Mouse (Mus musculus) lung, embryonic 14.5 days (tissue): ENCODE data around the gene Zmynd8. TPM values are rescaled to one million over a fixed set of nuclear protein-coding genes. Genes with fewer than 3 reads are reported as not detected.

Experiments used
- ATAC-seq: fragments of 200-750 bp; cut with Nextera tagmentation; 2 replicates; pipeline ENCODE4 v1.8.0; 2017; ENCODE audit warnings: mild to moderate bottlenecking, moderate TSS enrichment, moderate library complexity; ENCODE audit not compliant: insufficient read depth
- DNase-seq: peaks from one replicate; pipeline ENCODE4 v3.0.0-alpha.2; 2015
- H3K27ac ChIP-seq: fragments of 300-500 bp; sonication (generic); 2 replicates; pipeline ENCODE4 v1.5.1; 2014; ENCODE audit warnings: low read depth, mild to moderate bottlenecking, moderate library complexity
- H3K27me3 ChIP-seq: fragments of 300-500 bp; sonication (generic); 2 replicates; pipeline ENCODE4 v1.6.1; 2014; ENCODE audit warnings: low read length, control low read depth; ENCODE audit not compliant: insufficient read depth
- H3K36me3 ChIP-seq: fragments of 300-500 bp; sonication (generic); 2 replicates; pipeline ENCODE4 v1.6.1; 2014; ENCODE audit warnings: control low read depth; ENCODE audit not compliant: insufficient read depth
- H3K4me1 ChIP-seq: fragments of 300-500 bp; sonication (generic); 2 replicates; pipeline ENCODE4 v1.6.1; 2014; ENCODE audit warnings: antibody characterized with exemption, control low read depth; ENCODE audit not compliant: insufficient read depth
- H3K4me2 ChIP-seq: fragments of 300-500 bp; sonication (generic); 2 replicates; pipeline ENCODE4 v1.6.1; 2014; ENCODE audit warnings: mild to moderate bottlenecking
- H3K4me3 ChIP-seq: fragments of 300-500 bp; sonication (generic); 2 replicates; pipeline ENCODE4 v1.5.1; 2014; ENCODE audit warnings: low read depth, low read length
- H3K9ac ChIP-seq: fragments of 300-500 bp; sonication (generic); 2 replicates; pipeline ENCODE4 v1.6.1; 2014
- H3K9me3 ChIP-seq: fragments of 300-500 bp; sonication (generic); 2 replicates; pipeline ENCODE4 v1.6.1; 2016; ENCODE audit warnings: low read depth, low read length, control low read depth
- CTCF ChIP-seq: IDR thresholded peaks from 2 replicates; pipeline ENCODE4 v1.5.1; 2016; ENCODE audit warnings: antibody characterized with exemption, low read depth
- WGBS: fragments of 180-500 bp; shearing (Covaris S2); extraction: QIAGEN DNeasy Blood & Tissue Kit; methylation state at CpG from one replicate; pipeline ENCODE4 v1.1.7; 2014; 5-methylcytosine and 5-hydroxymethylcytosine counted together
- polyA plus RNA-seq: library from polyadenylated mRNA; unstranded; fragments of >200 nt; fragmentation: Nextera tagmentation; extraction: Ambion mirVana; gene quantifications from 2 replicates; pipeline ENCODE4 v1.2.1, GENCODE M21; 2014

Zmynd8 gene
- polyA plus RNA-seq, 1 experiment from 2014 or later, result 40.5 TPM

- Histone ChIP-seq H3K9ac (no peak overlapping the region), H3K36me3 (peaks cover 43% of the 10 kb centered on the region), H3K4me1 (peaks cover 28% of the 10 kb centered on the region), H3K27me3 (no peaks in the 10 kb centered on the region), H3K27ac (no peak overlapping the region), H3K4me2 (no peak overlapping the region), H3K9me3 (no peaks in the 10 kb centered on the region), H3K4me3 (no peak overlapping the region)
- no peak for ATAC-seq
- no peak for DNase-seq
- TF ChIP-seq CTCF, result no peak
- WGBS, result 79% methylated on average over 11 of the region's 11 CpGs
Measured at GRCm38 (mm10) chr2:165852453-165852852, 46.4 kb downstream of the Zmynd8 start.

- Histone ChIP-seq H3K4me2 (no peak overlapping the region), H3K36me3 (peaks cover 48% of the 10 kb centered on the region), H3K9ac (no peak overlapping the region), H3K27ac (peak overlapping the region; percentile 14; the same call in 1 of the 2 replicates), H3K27me3 (no peaks in the 10 kb centered on the region), H3K4me3 (no peak overlapping the region), H3K9me3 (no peaks in the 10 kb centered on the region), H3K4me1 (peaks cover 23% of the 10 kb centered on the region)
- WGBS, result 78% methylated on average over 13 of the region's 13 CpGs
- DNase-seq (no peak), ATAC-seq (no peak)
- TF ChIP-seq CTCF, result no peak
Measured at GRCm38 (mm10) chr2:165851811-165852415, 46.9 kb downstream of the Zmynd8 start.

GRCm38 (mm10) chr2:165850826-165851225 is 48.0 kb downstream of the Zmynd8 start:
- DNase-seq, result no peak
- peaks cover 58% of the 10 kb centered on the region for H3K36me3 ChIP-seq
- H3K27ac ChIP-seq, result no peak overlapping the region; the same call in 1 of the 2 replicates
- no peak overlapping the region for H3K4me3 ChIP-seq
- H3K9me3 ChIP-seq, result no peaks in the 10 kb centered on the region
- ATAC-seq, result no peak
- H3K4me1 ChIP-seq, result peaks cover 12% of the 10 kb centered on the region
- no peak for TF ChIP-seq CTCF
- no peak overlapping the region for H3K9ac ChIP-seq
- 72% methylated on average over 6 of the region's 6 CpGs for WGBS
- no peaks in the 10 kb centered on the region for H3K27me3 ChIP-seq
- no peak overlapping the region for H3K4me2 ChIP-seq

GRCm38 (mm10) chr2:165849129-165849528 is 49.7 kb downstream of the Zmynd8 start:
- H3K4me3 ChIP-seq, result no peak overlapping the region
- WGBS, result 27% methylated on average over 5 of the region's 5 CpGs
- no peaks in the 10 kb centered on the region for H3K27me3 ChIP-seq
- no peak overlapping the region for H3K27ac ChIP-seq
- peaks cover 75% of the 10 kb centered on the region for H3K36me3 ChIP-seq
- no peak overlapping the region for H3K9ac ChIP-seq
- DNase-seq (peak; percentile 78), ATAC-seq (peak; percentile 68; the same call in 1 of the 2 replicates)
- TF ChIP-seq CTCF, result no peak
- H3K4me1 ChIP-seq, result peaks cover 4% of the 10 kb centered on the region; the same call in 1 of the 2 replicates
- H3K4me2 ChIP-seq, result no peak overlapping the region
- no peaks in the 10 kb centered on the region for H3K9me3 ChIP-seq

GRCm38 (mm10) chr2:165846787-165847186 is 52.0 kb downstream of the Zmynd8 start:
- WGBS, result 83% methylated on average over 8 of the region's 8 CpGs
- TF ChIP-seq CTCF, result no peak
- ATAC-seq (no peak), DNase-seq (no peak)
- H3K27me3 ChIP-seq, result no peaks in the 10 kb centered on the region
- H3K4me2 ChIP-seq, result no peak overlapping the region
- H3K9ac ChIP-seq, result no peak overlapping the region
- H3K27ac ChIP-seq, result no peak overlapping the region
- peaks cover 88% of the 10 kb centered on the region for H3K36me3 ChIP-seq
- H3K4me3 ChIP-seq, result no peak overlapping the region
- H3K9me3 ChIP-seq, result no peaks in the 10 kb centered on the region
- peaks cover 4% of the 10 kb centered on the region; the same call in 1 of the 2 replicates for H3K4me1 ChIP-seq

- Histone ChIP-seq H3K4me3 (no peak overlapping the region), H3K4me2 (no peak overlapping the region), H3K4me1 (no peaks in the 10 kb centered on the region), H3K27me3 (no peaks in the 10 kb centered on the region), H3K36me3 (peaks cover 88% of the 10 kb centered on the region), H3K9ac (no peak overlapping the region), H3K9me3 (no peaks in the 10 kb centered on the region), H3K27ac (no peak overlapping the region)
- DNase-seq, result no peak
- WGBS, result 90% methylated on average over 22 of the region's 22 CpGs
- no peak for TF ChIP-seq CTCF
- no peak for ATAC-seq
Measured at GRCm38 (mm10) chr2:165845490-165845889, 53.3 kb downstream of the Zmynd8 start.

GRCm38 (mm10) chr2:165843350-165843749 is 55.5 kb downstream of the Zmynd8 start:
- Histone ChIP-seq H3K36me3 (peaks cover 98% of the 10 kb centered on the region), H3K27ac (no peak overlapping the region), H3K9ac (no peak overlapping the region), H3K4me3 (no peak overlapping the region), H3K4me2 (no peak overlapping the region), H3K27me3 (no peaks in the 10 kb centered on the region), H3K4me1 (no peaks in the 10 kb centered on the region), H3K9me3 (no peaks in the 10 kb centered on the region)
- WGBS, result 89% methylated on average over 6 of the region's 6 CpGs
- DNase-seq (no peak), ATAC-seq (no peak)
- no peak for TF ChIP-seq CTCF
